Mouse (Mus musculus) adrenal gland, postnatal 10 days (tissue): Measurements from ENCODE around the gene Syap1. TPM values are rescaled to one million over a fixed set of nuclear protein-coding genes. Genes with fewer than 3 reads are reported as not detected.
"Not testable (repeated sequence)": the region's sequence is repeated elsewhere in the genome, so short reads cannot be mapped to it uniquely, and the experiment has no call there.

Source experiments
- DNase-seq: peaks from one replicate; pipeline ENCODE4 v3.0.0; 2021; ENCODE audit warnings: mixed read lengths
- long read RNA-seq, 2 experiments: library from polyadenylated mRNA; stranded (forward); transcript quantifications; one replicate each; pipeline ENCODE4 v2.0.0; 2021
- total RNA-seq, 2 experiments: library from RNA; stranded (reverse); gene quantifications; 2 replicates each; pipeline ENCODE4 v1.2.3; 2021

The Syap1 gene
- total RNA-seq, result 10 to 100 TPM; 67.1 to 73.8 TPM
- long read RNA-seq, experiment 1, transcript Syap1-201 (9 exons, 2,087 nt), result major isoform, 81 of 98 reads
- long read RNA-seq, experiment 1, partial matches to known transcripts, result 9 of 98 reads
- long read RNA-seq, experiment 1, other reads (novel, unspliced or antisense), result 8 of 98 reads
- long read RNA-seq, experiment 2, transcript Syap1-201 (9 exons, 2,087 nt), result major isoform, 59 of 70 reads
- long read RNA-seq, experiment 2, partial matches to known transcripts, result 3 of 70 reads
- long read RNA-seq, experiment 2, other reads (novel, unspliced or antisense), result 6 of 70 reads

DNA sequence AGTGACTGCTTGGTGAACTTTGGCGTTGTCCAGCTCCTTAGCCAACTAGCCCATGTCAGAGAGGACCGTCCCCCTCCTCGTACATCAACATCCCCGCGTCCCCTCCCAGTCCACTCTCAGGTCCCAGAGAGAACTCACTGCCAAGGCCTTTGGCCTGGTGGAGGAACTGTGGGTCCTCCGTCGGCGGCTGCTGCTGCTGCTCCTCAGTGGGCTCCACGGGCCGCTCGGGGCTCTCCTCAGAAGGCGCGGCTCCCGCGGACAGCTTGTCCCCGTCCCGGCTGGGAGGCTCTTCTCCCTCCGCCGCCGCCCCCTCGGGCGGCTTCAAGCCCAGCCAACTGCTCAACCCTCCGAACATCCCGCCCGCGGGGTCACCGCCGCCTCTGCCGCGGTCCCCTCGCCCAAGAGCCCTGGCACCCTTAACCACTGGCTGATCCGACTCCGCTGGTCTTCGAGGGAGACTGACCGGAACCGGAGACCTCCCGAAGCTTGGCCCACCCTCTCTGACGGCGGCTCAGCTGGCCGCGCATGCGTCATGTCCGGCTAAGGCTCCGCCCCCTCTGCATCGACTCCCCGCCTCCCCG, at the start of gene Syap1:
Gene Syap1, minus strand, starts transcription at position 517 of the 581 bp plus-strand sequence.
- peak; percentile 92 for DNase-seq

DNA sequence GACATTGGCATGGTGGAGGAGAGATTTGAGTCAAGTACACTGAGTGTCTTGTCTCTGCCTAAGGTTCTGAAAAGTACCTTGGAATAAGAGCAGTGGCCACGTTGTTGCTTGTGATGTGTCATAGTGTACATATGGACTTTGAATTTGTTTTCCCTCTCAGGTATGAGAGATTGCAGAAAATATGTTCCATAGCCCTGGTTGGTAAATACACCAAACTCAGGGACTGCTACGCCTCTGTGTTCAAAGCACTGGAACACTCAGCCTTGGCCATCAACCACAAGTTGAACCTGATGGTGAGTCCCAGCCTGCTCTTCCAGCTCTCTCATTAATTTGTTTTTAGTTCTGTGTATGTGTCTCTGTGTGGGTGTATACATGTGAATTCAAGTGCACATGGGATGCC, 43.2 kb upstream of the Syap1 start:
- no peak for DNase-seq

DNA sequence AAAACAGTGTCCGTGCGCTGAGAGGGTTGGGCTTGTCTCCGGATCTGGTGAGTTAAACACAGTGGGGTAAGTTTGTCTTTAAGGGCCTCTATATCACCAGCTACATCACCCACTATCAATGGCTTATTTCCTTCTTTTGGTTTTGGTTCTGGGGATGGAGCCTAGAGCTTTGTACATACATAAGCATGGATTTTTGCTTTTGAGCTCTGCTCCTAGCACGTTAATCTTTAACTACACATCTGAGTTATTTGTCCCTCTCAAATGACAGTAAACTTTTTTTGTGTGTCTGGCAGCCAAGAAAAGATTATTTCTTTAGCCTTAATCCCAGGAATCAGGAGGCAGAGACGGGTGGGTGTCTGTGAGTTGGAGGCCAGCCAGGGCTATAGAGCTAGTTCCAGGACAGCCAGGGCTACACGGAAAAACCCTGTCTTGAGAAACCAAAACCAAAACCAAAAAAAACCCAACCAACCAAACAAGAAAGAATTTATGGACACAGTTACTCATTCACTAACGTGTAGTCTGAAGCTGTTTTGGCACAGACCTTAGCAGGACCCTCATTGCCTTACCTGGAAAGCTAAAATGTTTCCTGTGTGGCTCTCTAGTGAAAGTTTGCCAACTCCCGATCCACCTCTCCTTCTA, 33.4 kb upstream of the Syap1 start:
- no peak for DNase-seq

DNA sequence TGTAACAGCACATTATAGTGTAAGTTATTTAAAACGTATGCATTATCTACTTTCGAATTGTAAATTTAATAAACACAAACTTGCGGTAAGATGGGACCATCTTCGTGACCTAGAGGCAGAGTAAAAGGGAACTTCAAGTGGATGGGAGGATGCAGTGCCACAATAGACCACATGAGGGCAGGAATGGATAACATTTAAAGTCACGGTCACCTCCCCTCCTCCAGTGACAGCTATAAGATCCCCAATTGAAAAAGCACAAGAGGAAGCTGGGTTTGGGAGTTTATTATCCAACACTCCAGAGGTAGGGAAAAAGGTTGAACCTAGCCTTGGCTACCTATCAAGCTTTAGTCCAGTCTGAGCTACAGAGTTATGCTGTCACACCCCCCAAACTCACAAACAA, 27.4 kb upstream of the Syap1 start:
- DNase-seq, result peak; percentile 70

DNA sequence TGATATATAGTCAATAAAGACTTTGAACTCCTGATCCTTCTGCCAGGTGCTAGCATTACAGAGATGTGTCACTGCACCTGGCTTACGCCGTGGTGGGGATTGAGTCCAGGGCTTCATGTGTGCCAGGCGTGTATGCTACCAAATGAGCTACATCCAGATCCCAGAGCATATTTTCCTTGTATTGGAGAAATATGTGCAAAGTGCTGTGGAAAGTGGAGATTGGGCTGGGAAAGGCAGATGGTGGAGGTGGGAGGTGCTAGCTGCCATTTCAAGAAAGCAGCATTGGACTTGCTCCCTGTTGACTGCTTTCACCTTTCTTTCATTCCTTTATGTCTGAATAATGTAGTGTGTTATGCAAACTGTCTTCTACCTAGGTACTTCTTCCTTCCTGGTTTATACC, 25.4 kb upstream of the Syap1 start:
- no peak for DNase-seq

DNA sequence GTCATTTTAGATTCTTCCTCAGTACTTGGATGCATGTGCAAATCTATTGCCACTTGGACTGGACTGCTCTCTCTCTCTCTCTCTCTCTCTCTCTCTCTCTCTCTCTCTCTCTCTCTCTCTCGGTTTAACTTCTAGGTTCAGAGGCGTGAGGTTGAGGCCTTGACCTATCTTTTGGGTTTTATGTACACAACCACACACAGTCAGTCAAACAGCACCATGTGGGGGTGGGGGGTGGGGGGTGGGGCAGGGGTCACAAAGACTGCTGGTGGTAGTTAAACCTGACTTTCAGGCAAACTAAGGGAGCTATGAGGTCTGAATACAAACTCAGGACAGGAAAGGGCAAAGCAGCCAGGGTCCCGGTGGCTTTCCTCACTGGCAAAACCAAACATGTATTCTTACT, 19.3 kb upstream of the Syap1 start:
- DNase-seq, result no peak

DNA sequence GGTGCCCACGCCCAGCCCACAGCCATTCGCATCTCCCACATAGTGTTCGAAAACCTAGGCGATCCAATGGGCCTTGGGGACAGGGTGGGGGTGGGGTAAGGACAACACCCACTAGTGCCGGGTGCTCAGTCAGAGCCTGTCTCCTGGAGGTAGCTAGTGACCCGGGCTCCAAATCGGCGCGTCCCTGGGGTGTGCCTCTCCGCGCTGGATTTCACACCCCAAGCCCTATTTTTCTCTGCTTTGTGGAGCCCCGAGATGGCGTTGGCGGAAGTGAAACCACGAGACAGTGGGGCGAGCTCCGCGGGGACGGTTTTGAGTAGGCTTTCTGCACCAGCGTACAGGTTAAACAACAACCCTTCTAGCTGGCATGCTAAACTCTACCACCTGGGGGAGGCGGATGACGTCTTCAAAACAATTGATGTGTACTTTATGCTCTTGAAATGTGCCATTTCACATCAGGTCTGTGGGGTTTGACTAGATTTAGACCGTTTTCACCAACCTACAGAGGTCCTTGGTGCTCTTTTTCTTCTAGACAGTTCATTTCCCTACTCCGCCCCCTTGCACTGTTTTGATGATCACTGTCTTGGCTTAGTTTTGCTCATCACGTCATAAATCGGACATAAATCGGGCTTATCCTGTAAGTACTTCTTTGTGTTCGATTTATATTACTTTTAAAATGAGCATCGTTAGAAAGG, 13.9 kb upstream of the Syap1 start:
- DNase-seq, result peak; percentile 42

DNA sequence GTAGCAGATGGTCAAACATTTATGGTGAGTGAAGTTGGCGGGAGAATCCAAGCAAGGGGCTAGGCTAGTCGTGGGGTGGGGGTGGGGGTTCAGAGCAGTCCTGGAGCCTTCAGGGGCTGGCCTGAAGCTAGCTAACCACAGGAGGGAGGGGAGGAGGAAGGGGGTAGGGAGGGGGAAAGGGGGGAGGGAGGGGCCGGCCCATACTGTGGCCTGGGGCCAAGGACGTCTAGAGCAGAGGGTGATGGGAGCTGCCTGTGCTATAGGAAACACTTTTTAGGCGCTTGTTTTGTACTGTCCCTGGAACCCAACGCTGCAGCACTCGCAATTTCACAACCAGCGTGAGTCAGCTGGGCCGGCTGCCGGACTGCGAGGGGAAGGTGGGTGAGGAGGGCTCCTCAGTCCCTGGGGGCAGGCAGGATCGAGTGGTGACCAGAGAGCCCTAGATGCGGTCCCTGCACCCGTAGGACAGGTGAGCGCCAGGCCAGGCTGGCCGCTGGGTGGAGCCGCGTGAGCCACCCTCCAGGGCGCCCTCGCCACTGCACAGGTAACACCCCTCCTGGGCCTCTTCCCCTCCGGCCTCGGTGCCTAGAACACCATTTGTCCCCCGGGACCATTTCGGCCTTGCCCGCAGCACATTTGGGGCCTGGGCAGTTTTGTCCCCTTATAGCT, 13.3 kb upstream of the Syap1 start:
- DNase-seq, result peak; percentile 65

DNA sequence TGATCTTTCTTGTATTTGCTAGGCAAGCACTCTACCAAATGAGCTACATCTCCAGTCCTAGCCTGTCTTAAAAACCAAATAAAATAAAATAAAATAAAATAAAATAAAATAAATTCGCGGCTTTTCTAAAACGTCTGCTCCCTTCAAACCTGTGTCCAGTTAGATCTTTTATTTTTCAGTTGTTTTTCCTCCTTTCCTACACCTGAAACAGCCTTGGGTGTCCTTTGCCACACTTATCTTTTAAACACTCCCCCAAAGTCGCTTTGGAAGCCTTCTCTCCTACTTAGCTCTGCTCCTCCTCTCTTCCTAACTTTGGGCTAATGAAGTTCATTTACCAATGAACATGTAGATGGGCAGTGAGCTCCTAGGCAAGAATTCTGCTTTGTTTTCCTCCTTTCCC, 12.7 kb upstream of the Syap1 start, which contains the start of gene Ctps2:
Gene Ctps2, plus strand, starts transcription at position 301 of the 400 bp plus-strand sequence.
- no peak for DNase-seq

DNA sequence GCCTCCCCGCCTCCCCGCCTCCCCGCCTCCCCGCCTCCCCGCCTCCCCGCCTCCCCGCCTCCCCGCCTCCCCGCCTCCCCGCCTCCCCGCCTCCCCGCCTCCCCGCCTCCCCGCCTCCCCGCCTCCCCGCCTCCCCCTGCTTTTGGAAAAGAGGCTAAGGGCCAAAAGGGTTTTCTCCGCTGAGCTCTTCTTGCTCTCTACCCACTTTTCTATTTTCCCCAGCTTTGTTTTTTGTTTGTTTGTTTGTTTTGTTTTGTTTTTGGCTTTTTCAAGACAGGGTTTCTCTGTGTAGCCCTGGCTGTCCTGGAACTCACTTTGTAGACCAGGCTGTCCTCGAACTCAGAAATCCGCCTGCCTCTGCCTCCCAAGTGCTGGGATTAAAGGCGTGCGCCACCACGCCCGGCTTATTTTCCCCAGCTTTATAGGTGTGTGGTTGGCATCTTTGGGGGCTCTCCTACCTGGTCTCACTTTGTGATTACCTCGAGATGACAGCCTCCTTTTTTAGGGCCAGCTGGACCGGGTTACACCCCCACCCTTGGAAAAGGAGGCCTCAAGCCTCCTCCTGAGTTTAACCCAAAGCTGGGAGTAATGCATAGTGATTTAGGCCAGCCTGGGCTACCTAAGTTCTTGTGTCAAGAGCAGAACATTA, 452 bp upstream of the Syap1 start:
- not testable (repeated sequence) for DNase-seq

DNA sequence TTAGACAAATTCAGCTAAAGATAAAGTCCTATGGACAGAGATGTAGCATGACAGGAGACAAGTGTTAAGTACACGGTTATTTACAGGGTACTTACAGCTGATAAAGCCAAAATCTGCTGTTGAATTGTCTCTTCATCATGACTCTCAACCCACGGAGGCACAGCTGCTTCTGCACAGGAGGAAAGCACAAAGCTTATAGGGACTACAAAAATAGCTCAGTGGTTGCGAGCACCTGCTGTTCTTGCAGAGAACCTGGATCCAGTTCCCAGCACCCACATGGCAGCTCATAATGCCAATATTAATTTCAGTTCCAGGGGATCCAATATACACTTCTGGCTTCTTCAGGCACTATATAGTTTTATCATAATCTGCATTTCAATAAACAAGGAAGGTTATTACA, 10.0 kb downstream of the Syap1 start:
- no peak for DNase-seq

DNA sequence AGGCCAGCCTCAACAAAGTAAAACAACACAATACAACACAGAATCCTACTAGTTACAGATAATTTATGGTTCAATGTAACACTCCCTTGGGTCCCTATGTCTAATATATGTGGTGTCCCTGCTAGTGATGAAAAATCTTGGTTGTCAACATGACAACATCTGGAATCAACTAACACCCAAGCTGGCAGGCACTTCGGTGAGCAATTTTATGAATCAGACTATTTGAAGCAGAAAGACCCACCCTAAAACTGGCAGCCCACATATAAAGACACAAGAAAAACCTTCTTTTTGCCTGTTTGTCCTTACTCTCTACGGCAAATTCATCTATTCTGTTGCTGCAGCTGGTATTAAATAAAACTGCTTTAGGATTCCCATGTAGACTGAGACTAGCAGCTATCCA, 14.5 kb downstream of the Syap1 start:
- DNase-seq, result no peak

DNA sequence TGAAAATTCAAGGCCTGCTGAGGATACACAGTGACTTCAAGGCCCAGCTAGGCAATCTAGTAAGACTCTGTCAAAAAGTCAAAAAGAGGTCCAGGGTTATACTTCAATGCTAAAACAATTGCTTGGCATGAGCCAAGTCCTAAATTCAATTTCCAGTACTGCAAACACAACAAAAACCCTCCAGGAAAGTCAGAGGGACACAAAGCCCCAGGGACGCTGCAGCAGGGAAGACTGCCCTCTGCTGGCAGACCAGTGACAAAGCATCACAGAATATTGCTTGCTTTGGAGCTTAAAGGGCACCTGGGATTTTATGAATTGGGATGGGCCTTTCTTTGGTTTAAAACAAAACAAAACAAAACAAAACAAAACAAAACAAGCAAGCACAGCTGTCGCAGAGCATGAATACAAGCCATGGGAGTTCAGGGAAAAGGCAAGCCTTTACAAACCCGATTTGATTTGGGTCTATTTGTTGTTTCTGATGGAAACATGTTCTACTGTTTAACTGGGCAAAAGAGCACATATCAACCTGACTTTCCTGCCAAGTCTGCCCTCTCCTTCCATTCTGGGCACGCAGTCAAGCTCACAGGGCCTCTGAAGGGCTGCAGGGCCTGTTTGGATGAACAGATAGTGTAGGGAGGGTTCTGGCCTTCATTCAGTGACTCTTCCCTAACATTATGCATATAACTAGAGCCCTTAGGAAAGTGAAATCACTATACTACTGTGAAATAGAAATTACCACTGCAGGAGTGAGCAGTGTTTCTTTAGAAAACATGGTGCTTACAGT, 16.3 kb downstream of the Syap1 start:
- DNase-seq, result peak; percentile 52

DNA sequence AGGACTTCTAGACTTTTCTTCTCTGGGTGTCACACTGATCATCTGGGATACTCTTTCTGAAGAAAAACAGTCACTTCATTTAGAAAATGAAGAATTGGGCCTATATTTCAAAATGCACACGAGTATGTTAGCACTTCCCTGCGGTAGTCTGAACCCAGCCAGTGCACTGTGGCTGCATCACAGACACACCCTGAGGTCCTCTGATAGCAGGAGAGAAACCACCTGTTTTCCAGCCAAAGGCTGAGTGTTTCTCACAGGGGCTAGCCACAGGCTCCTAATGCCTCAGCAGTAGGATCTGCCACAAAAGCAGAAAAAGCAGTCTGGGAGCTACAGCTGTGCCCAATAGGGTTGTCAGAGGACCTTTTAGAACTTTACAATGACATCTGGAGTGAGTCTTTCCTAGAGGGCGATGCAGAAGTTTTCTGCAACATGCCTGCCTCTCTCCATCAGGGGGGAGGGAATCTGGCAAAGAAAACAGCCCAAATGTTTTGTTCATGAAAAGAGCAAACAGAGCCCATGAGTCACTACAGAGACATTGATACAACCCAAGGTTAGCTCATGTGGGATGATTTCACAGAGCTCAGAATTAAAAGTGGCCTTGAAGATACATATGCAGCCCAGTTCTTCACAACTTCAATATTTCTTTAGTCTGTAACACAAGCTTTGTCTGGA, 19.8 kb downstream of the Syap1 start:
- peak; percentile 6 for DNase-seq

DNA sequence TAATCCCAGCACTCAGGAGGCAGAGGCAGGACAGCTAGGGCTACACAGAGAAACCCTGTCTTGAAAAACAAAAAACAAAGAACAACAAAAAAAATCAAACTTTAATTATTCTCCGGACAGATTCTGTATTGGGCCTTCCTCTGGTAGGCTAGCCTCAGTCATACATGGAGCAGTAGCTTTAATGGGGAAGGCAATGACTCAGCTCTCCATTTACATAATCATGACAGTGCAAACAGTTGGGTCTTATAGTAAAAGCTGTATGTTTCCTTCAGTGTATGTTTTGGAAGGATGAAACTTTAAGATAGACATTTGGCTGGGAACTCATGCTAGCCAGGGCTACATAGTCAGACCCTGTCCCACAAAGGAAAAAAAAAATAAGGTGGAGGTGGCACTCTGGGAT, 39.6 kb downstream of the Syap1 start:
- DNase-seq, result no peak

DNA sequence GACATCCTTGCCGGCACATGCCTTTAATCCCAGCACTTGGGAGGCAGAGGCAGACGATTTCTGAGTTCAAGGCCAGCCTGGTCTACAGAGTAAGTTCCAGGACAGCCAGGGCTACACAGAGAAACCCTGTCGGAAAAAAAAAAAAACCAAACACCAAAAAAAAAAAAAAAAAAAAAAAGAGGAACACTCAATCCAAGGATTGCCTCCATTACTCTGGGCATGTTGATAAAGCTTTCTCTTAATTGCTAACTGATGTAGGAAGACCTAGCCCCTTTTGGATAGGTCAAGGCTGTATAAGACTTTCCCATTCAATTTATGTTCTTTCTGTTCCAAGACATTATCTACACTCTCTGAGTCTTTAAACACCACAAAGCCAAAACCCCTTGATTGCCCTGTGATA, 42.7 kb downstream of the Syap1 start:
- DNase-seq, result no peak

DNA sequence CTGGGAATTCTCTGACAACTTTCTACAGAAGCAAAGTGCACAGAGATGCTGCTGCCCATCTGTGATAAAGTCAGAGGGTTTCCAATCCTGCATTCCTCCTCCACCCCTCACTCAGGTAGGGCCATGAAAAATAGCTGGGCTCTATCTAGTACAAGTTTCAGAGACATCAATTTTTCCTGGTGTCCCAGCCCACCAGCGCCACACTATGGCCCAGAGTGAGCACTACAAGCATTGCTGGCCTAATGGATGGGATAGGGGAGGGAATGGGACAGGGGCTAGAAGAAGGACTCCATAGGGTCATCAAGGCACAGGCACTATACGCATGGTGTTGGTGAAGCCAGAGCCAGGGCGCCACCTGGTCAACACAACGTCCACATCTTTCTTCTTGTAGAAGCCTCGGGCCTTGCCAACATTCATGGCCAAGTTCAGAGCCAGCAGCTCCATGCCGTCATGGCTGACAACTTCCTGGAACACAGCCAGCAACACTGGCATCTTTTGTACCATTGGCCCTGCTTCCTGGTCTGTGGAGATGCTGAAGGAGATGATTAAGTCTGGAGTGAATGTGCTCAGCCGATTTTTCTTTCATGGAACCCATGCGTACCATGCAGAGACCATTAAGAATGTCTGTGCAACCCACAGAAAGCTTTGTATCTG, 43.7 kb downstream of the Syap1 start:
- peak; percentile 9 for DNase-seq

DNA sequence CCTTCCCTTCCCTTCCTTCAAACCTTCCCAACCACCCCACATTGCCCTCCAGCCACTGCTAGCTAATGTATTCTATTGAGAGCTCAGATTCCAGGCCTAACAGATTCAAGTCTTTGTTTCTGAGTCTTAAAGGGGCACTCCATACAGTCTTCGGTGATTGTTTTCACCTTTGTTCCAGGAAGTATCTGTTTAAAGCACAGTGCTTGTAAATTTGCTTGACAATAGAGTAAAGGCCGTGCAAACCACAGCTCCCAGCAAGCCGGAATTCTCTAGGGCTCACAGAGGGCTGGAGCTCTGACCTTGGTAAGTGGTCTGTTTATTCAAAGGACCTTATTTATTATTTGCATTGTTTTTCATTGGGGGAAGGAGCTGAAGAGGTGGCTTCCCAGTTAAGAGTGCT, 56.1 kb downstream of the Syap1 start:
- DNase-seq, result no peak

DNA sequence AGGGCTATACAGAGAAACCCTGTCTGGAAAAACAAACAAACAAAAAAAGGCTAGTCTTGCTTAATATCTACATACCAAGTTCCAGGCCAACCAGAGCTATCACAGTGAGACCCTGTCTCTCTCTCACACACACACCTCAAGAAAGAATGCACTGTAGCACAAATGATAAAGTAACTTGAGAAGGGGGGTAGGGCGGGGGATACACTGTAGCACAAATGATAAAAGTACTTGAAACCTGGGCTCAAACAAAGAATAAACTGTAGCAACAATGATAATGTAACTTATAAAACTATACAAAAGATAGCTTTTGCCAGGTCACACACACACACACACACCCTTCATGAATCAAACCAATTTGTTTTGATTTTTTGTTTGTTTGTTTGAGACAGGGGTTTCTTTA, 56.7 kb downstream of the Syap1 start:
- no peak for DNase-seq

DNA sequence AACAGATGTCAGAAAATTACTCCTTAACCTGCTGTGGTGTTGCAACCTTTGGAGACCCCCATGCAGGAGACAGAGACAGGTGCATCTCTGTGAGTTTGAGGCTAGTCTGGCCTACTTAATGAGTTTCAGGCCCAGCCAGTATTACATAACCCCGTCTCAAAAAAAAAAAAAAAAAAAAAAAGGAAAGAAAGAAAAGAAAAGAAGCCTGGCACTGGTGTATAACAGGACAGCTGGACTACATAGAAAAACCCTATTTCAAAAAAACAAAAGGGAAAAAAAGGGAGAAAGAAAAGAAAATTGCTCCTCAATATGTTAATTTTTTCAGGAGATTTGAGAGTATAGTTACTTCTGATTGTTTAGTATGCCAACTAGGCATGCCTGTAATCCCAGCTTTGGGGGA, 57.2 kb downstream of the Syap1 start:
- no peak for DNase-seq
